Mouse (Mus musculus) CH12.LX (cell line): ENCODE measurements around the gene Olfr1344. TPM values are rescaled to one million over a fixed set of nuclear protein-coding genes. Genes with fewer than 3 reads are reported as not detected.
"Not testable (repeated sequence)": the region's sequence is repeated elsewhere in the genome, so short reads cannot be mapped to it uniquely, and the experiment has no call there.

Source experiments
- DNase-seq: peaks from one replicate; pipeline ENCODE4 v3.0.0-alpha.2; 2013; ENCODE audit errors: extremely low read depth
- H3K27ac ChIP-seq: 2 replicates; pipeline ENCODE4 v1.5.1; 2012; ENCODE audit warnings: low read depth, mild to moderate bottlenecking, control low read depth, moderate library complexity; ENCODE audit not compliant: insufficient read depth
- H3K27me3 ChIP-seq: replicated peaks from 2 replicates; pipeline ENCODE3; 2012; ENCODE audit warnings: inconsistent platforms
- H3K36me3 ChIP-seq, 2 experiments: replicated peaks in 1 of 2; 2 replicates each; pipeline versions ENCODE3 to v1.6.1; 2012; ENCODE audit warnings: inconsistent platforms in 1 of 2, low read length in 1 of 2, mild to moderate bottlenecking in 1 of 2, mixed read lengths in 1 of 2, moderate library complexity in 1 of 2; ENCODE audit not compliant: control insufficient read depth in 1 of 2, insufficient read depth in 1 of 2
- H3K4me1 ChIP-seq, 2 experiments: 2 replicates each; pipeline ENCODE4 v1.6.1; 2012; ENCODE audit warnings: inconsistent platforms in 1 of 2, moderate library complexity in 1 of 2; ENCODE audit not compliant: insufficient read depth in 2 of 2, control insufficient read depth in 1 of 2
- H3K4me2 ChIP-seq: 2 replicates; pipeline ENCODE4 v1.6.1; 2012; ENCODE audit warnings: low read depth, mild to moderate bottlenecking, control low read depth; ENCODE audit not compliant: poor library complexity, insufficient read depth, severe bottlenecking
- H3K4me3 ChIP-seq, 3 experiments: fragments of 150-350 bp in 1 of 3; sonication (generic) in 1 of 3; replicated peaks in 1 of 3; 2 replicates each; pipeline versions ENCODE3 to v1.5.1; 2011 to 2012; ENCODE audit warnings: low read depth in 2 of 3, low read length in 2 of 3, mild to moderate bottlenecking in 2 of 3, moderate library complexity in 2 of 3, control low read depth in 1 of 3, improper control_type of control experiment in 1 of 3, inconsistent platforms in 1 of 3, mixed read lengths in 1 of 3; ENCODE audit not compliant: poor library complexity in 1 of 3
- H3K79me2 ChIP-seq: replicated peaks from 2 replicates; pipeline ENCODE4 v1.6.1; 2012; ENCODE audit warnings: mild to moderate bottlenecking, moderate library complexity; ENCODE audit not compliant: control insufficient read depth, poor library complexity, insufficient read depth, severe bottlenecking; ENCODE audit errors: extremely low read depth
- H3K9ac ChIP-seq: 2 replicates; pipeline ENCODE4 v1.6.1; 2012; ENCODE audit warnings: low read depth, mild to moderate bottlenecking, control low read depth, moderate library complexity; ENCODE audit not compliant: insufficient read depth
- H3K9me3 ChIP-seq: replicated peaks from 2 replicates; pipeline ENCODE3; 2012; ENCODE audit warnings: low read length, inconsistent platforms, mixed read lengths
- CTCF ChIP-seq, 2 experiments: IDR thresholded peaks in 1 of 2; conservative IDR thresholded peaks in 1 of 2; 2 replicates each; pipeline ENCODE4 v1.5.1; 2011 to 2012; ENCODE audit warnings: low read depth in 2 of 2, low read length in 2 of 2, improper control_type of control experiment in 1 of 2, inconsistent platforms in 1 of 2, mild to moderate bottlenecking in 1 of 2, moderate library complexity in 1 of 2
- E2F4 ChIP-seq: IDR thresholded peaks from 2 replicates; pipeline ENCODE4 v1.6.1; 2011; ENCODE audit warnings: low read depth, low read length, improper control_type of control experiment; ENCODE audit not compliant: insufficient replicate concordance
- ELF1 ChIP-seq: IDR thresholded peaks from 2 replicates; pipeline ENCODE4 v1.6.1; 2014; ENCODE audit warnings: low read depth, mild to moderate bottlenecking, inconsistent platforms, low read length, improper control_type of control experiment
- ETS1 ChIP-seq: conservative IDR thresholded peaks from 2 replicates; pipeline ENCODE4 v1.6.1; 2012; ENCODE audit warnings: low read depth, mild to moderate bottlenecking, inconsistent platforms, low read length, improper control_type of control experiment, moderate library complexity
- IRF4 ChIP-seq: IDR thresholded peaks from 2 replicates; pipeline ENCODE4 v1.6.1; 2014; ENCODE audit warnings: low read depth, mild to moderate bottlenecking, inconsistent platforms, low read length, improper control_type of control experiment
- MAX ChIP-seq: IDR thresholded peaks from 2 replicates; pipeline ENCODE4 v1.6.1; 2011; ENCODE audit warnings: low read length, improper control_type of control experiment
- MEF2A ChIP-seq: IDR thresholded peaks from 2 replicates; pipeline ENCODE4 v1.6.1; 2014; ENCODE audit warnings: low read depth, mild to moderate bottlenecking, inconsistent platforms, low read length, improper control_type of control experiment, borderline replicate concordance
- RAD21 ChIP-seq: IDR thresholded peaks from 2 replicates; pipeline ENCODE4 v1.6.1; 2011; ENCODE audit warnings: low read depth, mild to moderate bottlenecking, low read length, improper control_type of control experiment, moderate library complexity
- RCOR1 ChIP-seq: conservative IDR thresholded peaks from 2 replicates; pipeline ENCODE4 v1.6.1; 2012; ENCODE audit warnings: low read depth, mild to moderate bottlenecking, inconsistent platforms, low read length, improper control_type of control experiment
- TBP ChIP-seq: conservative IDR thresholded peaks from 2 replicates; pipeline ENCODE4 v1.6.1; 2011; ENCODE audit warnings: low read depth, low read length, improper control_type of control experiment
- TCF12 ChIP-seq: IDR thresholded peaks from 2 replicates; pipeline ENCODE4 v1.6.1; 2014; ENCODE audit warnings: low read depth, mild to moderate bottlenecking, inconsistent platforms, low read length, improper control_type of control experiment
- UBTF ChIP-seq: IDR thresholded peaks from 2 replicates; pipeline ENCODE4 v1.6.1; 2012; ENCODE audit warnings: low read depth, mild to moderate bottlenecking, inconsistent platforms, low read length, improper control_type of control experiment, moderate library complexity
- ZC3H11A ChIP-seq: IDR thresholded peaks from 2 replicates; pipeline ENCODE4 v1.6.1; 2012; ENCODE audit warnings: low read depth, mild to moderate bottlenecking, inconsistent platforms, low read length, improper control_type of control experiment
- ZMIZ1 ChIP-seq: IDR thresholded peaks from 2 replicates; pipeline ENCODE4 v1.6.1; 2012; ENCODE audit warnings: low read depth, mild to moderate bottlenecking, inconsistent platforms, low read length, improper control_type of control experiment
- dilution Hi-C: fragments of 300-500 bp; cut with MboI; formaldehyde crosslinking; loops from 2 replicates; pipeline ENCODE4 v1.14.3; 2020; ENCODE audit warnings: low sequenced_read_pairs; ENCODE audit not compliant: extremely low pct_unique_long_range_greater_than_20kb, extremely low pct_ligation_motif_present
- in situ Hi-C: fragments of 300-500 bp; cut with MboI; formaldehyde crosslinking; loops from 3 replicates; pipeline ENCODE4 v1.14.3; 2019; ENCODE audit warnings: low sequenced_read_pairs, low pct_ligation_motif_present, low pct_unique_long_range_greater_than_20kb, mixed read lengths
- polyA plus RNA-seq: library from polyadenylated mRNA; unstranded; fragments of >175 nt; gene quantifications from 2 replicates; pipeline ENCODE4 v1.2.1, GENCODE M21; 2012; ENCODE audit warnings: low read depth; ENCODE audit not compliant: insufficient read length
- total RNA-seq, 2 experiments: library from RNA; depleted of rRNA; stranded (reverse); fragments of 300-350 nt in 1 of 2; fragments of >200 nt in 1 of 2; gene quantifications; 2 replicates each; pipeline ENCODE4 v1.2.3; 2012 to 2014

Olfr1344 gene
- total and polyA plus RNA-seq, 3 experiments = not detected

GRCm38 (mm10) chr7:6456399-6456798 is 17.9 kb downstream of the Olfr1344 start:
- Histone ChIP-seq H3K4me2 (no peak overlapping the region), H3K27ac (no peak overlapping the region), H3K4me3 (no peak overlapping the region), H3K9me3 (peaks cover 30% of the 10 kb centered on the region), H3K9ac (no peak overlapping the region), H3K36me3 (no peaks in the 10 kb centered on the region), H3K79me2 (no peaks in the 10 kb centered on the region), H3K4me1 (no peaks in the 10 kb centered on the region), H3K27me3 (no peaks in the 10 kb centered on the region)
- TF ChIP-seq RAD21 (no peak), CTCF (conservative IDR thresholded peaks at IDR 0.05 in 1 of 2, IDR thresholded peaks at IDR 0.05 in 1 of 2; ENCODE audit: low read depth in 2 of 2, low read length in 2 of 2) (no peak), TBP (no peak), ETS1 (no peak), MEF2A (no peak), RCOR1 (no peak), UBTF (no peak), ZC3H11A (no peak), MAX (no peak)
- dilution Hi-C loops = no loop called here
- DNase-seq = no peak
- in situ Hi-C loops = no loop called here

- H3K36me3 ChIP-seq = no peaks in the 10 kb centered on the region
- dilution Hi-C loops (no loop called here), in situ Hi-C loops (no loop called here)
- H3K4me2 ChIP-seq = no peak within 1 kb of the TSS
- H3K27me3 ChIP-seq = no peaks in the 10 kb centered on the region
- no peaks in the 10 kb centered on the region for H3K4me1 ChIP-seq
- no peak within 1 kb of the TSS for H3K9ac ChIP-seq
- no peak within 1 kb of the TSS for H3K27ac ChIP-seq
- TF ChIP-seq TCF12 (no peak), IRF4 (no peak), ETS1 (no peak), ELF1 (no peak), ZMIZ1 (no peak), E2F4 (no peak)
- DNase-seq = no peak
- no peak within 1 kb of the TSS for H3K4me3 ChIP-seq
- H3K79me2 ChIP-seq = no peaks in the 10 kb centered on the region
- H3K9me3 ChIP-seq = peaks cover 13% of the 10 kb centered on the region
Observed at GRCm38 (mm10) chr7:6466951-6467350, 28.5 kb downstream of the Olfr1344 start, which contains the start of gene Olfr1346. Gene Olfr1346, plus strand, starts transcription at chr7:6467101.

GRCm38 (mm10) chr7:6477633-6478032 is 39.1 kb downstream of the Olfr1344 start:
- H3K36me3 ChIP-seq, H3K27ac ChIP-seq, DNase-seq, in situ Hi-C loops, dilution Hi-C loops, H3K4me1 ChIP-seq, H3K4me3 ChIP-seq, H3K27me3 ChIP-seq, H3K4me2 ChIP-seq, H3K9ac ChIP-seq, H3K79me2 ChIP-seq: not testable (repeated sequence)
- H3K9me3 ChIP-seq = peaks cover 36% of the 10 kb centered on the region
